16 mouse cellular contexts compared by ENCODE assay signal in genomic region chr5:91502366-91502765, GRCm38 (mm10).
"Had no signal": no experiment of that assay in that cellular context is flagged by ENCODE, and none has a peak within 500 bp of the region (broad histone marks: within the 10 kb centered on the region; RNA-seq: fewer than 3 reads in every experiment).

No protein-coding gene starts in this region.

- DNase-seq: heart, postnatal 10 days; heart, postnatal 14 days; heart, postnatal 36 days; heart, postnatal 4 days; kidney, adult 11 months; kidney, adult 18-20 months; kidney, adult 2 months; kidney, adult 8-10 months; kidney, adult 9 months; kidney, postnatal 10 days; kidney, postnatal 14 days; kidney, postnatal 25 days; kidney, postnatal 36 days; kidney, postnatal 4 days; layer of hippocampus, adult 9-11 months; layer of hippocampus, postnatal 36 days had no signal
